Mouse (Mus musculus) cerebellum, adult 2 months (tissue): ENCODE data around the gene Otud7a. TPM values are rescaled to one million over a fixed set of nuclear protein-coding genes. Genes with fewer than 3 reads are reported as not detected.

ENCODE experiments used
- DNase-seq, 2 experiments: peaks; one replicate each; pipeline ENCODE4 v3.0.0; 2021
- H3K27ac ChIP-seq: fragments of 200-500 bp; 2 replicates; pipeline ENCODE4 v1.5.1; 2012; ENCODE audit warnings: low read length, control low read depth, inconsistent platforms; ENCODE audit not compliant: insufficient read depth
- H3K27me3 ChIP-seq: fragments of 200-500 bp; 2 replicates; pipeline ENCODE4 v1.6.1; 2012; ENCODE audit warnings: inconsistent platforms, mild to moderate bottlenecking, low read length, moderate library complexity; ENCODE audit not compliant: control insufficient read depth, insufficient read depth
- H3K4me1 ChIP-seq: fragments of 200-500 bp; 2 replicates; pipeline ENCODE4 v1.6.1; 2011; ENCODE audit warnings: low read length; ENCODE audit not compliant: control insufficient read depth, insufficient read depth
- H3K4me3 ChIP-seq: fragments of 200-500 bp; replicated peaks from 2 replicates; pipeline ENCODE3; 2011; ENCODE audit warnings: mild to moderate bottlenecking, low read depth, low read length, control low read depth; ENCODE audit not compliant: insufficient read depth
- CTCF ChIP-seq: fragments of 200-500 bp; IDR thresholded peaks from 2 replicates; pipeline ENCODE4 v1.5.1; 2011; ENCODE audit warnings: low read depth, mild to moderate bottlenecking, control low read depth, low read length, moderate library complexity, borderline replicate concordance; ENCODE audit not compliant: insufficient read depth
- POLR2A ChIP-seq: fragments of 200-500 bp; IDR thresholded peaks from 2 replicates; pipeline ENCODE4 v1.6.1; 2011; ENCODE audit warnings: low read length, control low read depth, borderline replicate concordance; ENCODE audit not compliant: insufficient read depth
- WGBS: fragments of 180-500 bp; shearing (Covaris S2); methylation state at CpG from one replicate; pipeline ENCODE4 v1.1.7; 2018; 5-methylcytosine and 5-hydroxymethylcytosine counted together
- polyA plus RNA-seq: library from polyadenylated mRNA; depleted of rRNA; stranded (reverse); fragments of >200 nt; gene quantifications from 2 replicates; pipeline ENCODE4 v1.2.3, GENCODE M21; 2012

Otud7a gene
- polyA plus RNA-seq, 1 experiment: 63.6 TPM

DNA sequence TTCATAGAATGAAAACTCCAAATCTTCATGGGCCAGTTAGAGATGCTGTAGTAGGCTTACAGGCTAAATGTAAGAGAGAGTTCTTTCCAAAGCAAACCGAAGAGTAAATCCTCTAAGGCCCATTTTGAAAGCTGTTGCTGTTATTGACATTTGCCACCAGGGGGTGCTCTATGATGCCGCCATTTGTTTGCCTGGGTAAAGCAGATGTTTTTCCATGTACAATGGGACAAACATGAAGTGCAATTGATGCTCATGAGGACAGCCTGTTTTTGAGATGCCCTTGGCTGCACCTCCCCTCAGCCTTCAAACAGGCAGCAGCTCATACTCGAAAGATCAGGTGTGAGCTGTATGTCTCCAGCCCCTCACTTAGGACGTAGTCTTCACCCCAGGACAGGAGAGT, 307.5 kb downstream of the Otud7a start:
- Histone ChIP-seq H3K4me1 (peaks cover 41% of the 10 kb centered on the region), H3K4me3 (no peak overlapping the region), H3K27ac (no peak overlapping the region), H3K27me3 (no peaks in the 10 kb centered on the region)
- 38% methylated on average over 4 of the region's 4 CpGs for WGBS
- DNase-seq: peak; percentile 52 to 62
- no peak for TF ChIP-seq POLR2A
- TF ChIP-seq CTCF: peak; percentile 70

DNA sequence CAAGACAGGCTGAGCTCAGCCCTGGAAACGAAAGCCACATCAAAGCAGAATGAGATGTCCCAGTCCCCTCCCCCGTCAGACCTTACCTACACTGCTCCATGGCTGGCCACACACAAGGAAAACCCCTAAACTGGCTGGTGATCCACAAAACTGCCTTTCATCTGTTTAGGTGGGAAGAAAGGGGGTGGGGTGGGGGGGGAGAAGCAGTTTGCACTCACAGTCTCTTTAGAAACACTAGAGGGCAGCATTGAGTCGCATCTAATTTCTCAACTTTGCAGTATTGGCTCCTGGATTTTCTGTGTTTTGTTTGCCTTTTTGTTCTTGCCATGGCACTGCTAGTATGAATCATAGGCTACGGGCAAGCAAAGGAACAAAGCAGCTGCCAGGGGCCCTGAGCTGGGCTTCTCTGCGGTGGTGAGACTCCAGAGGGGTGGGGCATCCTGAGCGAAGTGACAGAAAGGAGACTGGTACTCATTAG, 308.8 kb downstream of the Otud7a start:
- Histone ChIP-seq H3K27ac (peak overlapping the region; percentile 63), H3K4me1 (peaks cover 37% of the 10 kb centered on the region), H3K27me3 (no peaks in the 10 kb centered on the region), H3K4me3 (no peak overlapping the region)
- 12% methylated on average over 6 of the region's 6 CpGs for WGBS
- TF ChIP-seq CTCF (peak; percentile 64; the same call in 1 of the 2 replicates), POLR2A (no peak)
- peak; percentile 82 to 86 for DNase-seq

DNA sequence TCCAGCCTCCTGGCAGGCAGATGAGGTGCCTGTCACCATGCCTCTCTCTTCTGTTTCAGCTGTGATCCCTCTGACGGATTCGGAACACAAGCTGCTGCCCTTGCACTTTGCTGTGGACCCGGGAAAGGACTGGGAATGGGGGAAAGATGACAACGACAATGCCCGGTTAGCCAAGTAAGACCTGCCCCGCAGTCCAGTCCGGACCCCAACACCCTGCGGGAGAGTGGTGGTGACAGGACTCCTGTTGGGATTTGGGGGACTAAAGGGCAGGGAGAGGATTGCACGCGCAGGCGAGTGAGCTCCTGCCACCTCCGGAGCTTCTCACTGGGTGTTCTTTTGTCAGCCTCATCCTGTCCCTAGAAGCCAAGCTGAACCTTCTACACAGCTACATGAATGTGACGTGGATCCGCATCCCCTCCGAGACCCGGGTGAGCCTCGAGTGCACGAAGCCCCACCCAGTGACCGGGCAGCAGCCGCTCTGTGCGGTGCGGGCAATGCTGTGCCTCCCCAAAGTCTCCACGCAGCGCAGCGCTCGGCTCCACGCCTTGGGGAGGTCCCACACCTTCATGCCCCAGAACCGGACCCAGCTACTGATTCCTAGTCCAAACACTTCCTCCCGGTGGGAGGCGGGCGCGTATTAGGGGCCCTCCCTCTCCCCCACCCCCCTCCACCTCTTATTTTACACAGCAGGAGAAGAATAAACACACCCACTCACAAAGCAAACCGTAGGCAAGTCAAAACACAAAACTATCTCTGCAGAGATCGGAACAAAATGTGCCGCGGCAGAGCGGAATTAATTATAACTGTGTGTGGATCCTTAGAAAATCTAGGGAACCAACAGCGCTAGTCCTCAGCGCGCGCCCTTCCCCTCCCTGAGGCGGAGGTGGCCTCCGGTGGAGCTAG, 310.3 kb downstream of the Otud7a start:
- DNase-seq: peak; percentile 38 to 54
- peak overlapping the region; percentile 63; the same call in 1 of the 2 replicates for H3K27ac ChIP-seq
- H3K4me1 ChIP-seq: peaks cover 37% of the 10 kb centered on the region
- 38% methylated on average over 43 of the region's 43 CpGs for WGBS
- no peaks in the 10 kb centered on the region for H3K27me3 ChIP-seq
- H3K4me3 ChIP-seq: no peak overlapping the region
- no peak for TF ChIP-seq POLR2A
- no peak for TF ChIP-seq CTCF

DNA sequence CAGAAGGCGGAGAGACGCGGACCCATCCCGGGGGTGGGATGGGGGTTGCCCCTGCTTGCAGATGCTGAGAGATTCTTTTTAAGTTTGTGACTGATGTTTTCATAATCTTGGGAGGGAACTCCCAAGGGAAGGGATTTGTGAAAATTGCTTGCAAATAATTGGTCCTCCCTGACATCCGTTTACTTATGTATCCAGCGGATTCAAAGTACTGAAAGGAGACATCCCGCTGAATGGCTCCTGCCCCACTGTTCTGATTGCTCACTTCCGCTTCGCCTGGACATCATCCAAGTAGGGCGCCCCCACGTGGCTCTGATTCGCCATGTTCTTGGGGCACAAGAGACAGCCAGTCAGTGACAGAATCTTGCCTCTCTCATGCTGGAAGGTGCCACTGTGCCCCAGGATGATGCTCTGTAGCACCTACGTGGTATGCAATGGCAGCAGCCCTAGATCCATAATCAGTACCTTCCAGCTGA, 311.0 kb downstream of the Otud7a start:
- peak overlapping the region; percentile 28; the same call in 1 of the 2 replicates for H3K27ac ChIP-seq

DNA sequence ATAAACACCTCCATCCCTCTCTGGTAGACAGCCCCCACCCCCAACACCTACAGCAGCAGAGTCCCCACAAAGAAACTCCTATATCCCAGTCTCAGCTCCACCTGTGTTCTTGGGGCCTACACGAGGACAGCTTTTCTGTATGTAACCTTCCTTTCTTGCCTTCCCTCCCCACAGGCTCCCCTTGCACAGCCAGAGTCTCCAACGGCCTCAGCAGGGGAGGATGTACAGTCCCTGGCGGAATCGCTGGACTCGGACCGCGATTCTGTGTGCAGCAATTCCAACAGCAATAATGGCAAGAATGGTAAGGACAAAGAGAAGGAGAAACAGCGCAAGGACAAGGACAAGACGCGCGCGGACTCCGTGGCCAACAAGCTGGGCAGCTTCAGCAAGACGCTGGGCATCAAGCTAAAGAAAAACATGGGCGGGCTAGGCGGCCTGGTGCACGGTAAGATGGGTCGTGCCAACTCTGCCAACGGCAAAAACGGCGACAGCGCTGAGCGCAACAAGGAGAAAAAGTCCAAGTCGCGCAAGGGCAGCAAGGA, 312.7 kb downstream of the Otud7a start:
- WGBS: 77% methylated on average over 25 of the region's 25 CpGs
- Histone ChIP-seq H3K4me3 (no peak overlapping the region), H3K27ac (no peak overlapping the region), H3K4me1 (peaks cover 35% of the 10 kb centered on the region), H3K27me3 (no peaks in the 10 kb centered on the region)
- peak; percentile 34 to 56 for DNase-seq
- no peak for TF ChIP-seq POLR2A
- TF ChIP-seq CTCF: no peak

More for the DNA sequence above, 311.0 kb downstream of the Otud7a start:
- peak; percentile 78 to 82 for DNase-seq
- 24% methylated on average over 13 of the region's 13 CpGs for WGBS
- no peaks in the 10 kb centered on the region for H3K27me3 ChIP-seq
- H3K4me1 ChIP-seq: peaks cover 37% of the 10 kb centered on the region
- no peak overlapping the region for H3K4me3 ChIP-seq
- TF ChIP-seq CTCF (peak; percentile 57), POLR2A (no peak)

DNA sequence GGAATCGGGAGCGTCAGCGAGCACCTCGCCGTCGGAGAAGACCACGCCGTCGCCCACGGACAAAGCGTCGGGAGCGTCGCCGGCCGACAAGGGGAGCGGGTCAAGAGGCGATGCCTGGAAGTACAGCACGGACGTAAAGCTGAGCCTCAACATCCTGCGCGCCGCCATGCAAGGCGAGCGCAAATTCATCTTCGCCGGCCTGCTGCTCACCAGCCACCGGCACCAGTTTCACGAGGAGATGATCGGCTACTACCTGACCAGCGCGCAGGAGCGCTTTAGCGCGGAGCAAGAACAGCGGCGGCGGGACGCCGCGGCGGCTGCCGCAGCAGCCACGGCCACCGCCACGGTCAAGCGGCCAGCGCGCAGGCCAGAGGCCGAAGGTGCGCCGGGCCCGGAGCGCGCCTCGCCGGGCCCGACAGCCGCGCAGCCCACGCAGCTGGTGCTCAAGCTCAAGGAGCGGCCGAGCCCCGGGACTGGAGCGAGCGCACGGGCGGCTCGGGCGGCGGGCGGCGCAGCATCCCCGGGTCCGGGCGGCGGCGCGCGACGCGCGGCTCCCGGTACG, 313.2 kb downstream of the Otud7a start:
- Histone ChIP-seq H3K27me3 (no peaks in the 10 kb centered on the region), H3K27ac (no peak overlapping the region), H3K4me3 (no peak overlapping the region), H3K4me1 (peaks cover 34% of the 10 kb centered on the region)
- 68% methylated on average over 85 of the region's 85 CpGs for WGBS
- TF ChIP-seq POLR2A (no peak), CTCF (no peak)
- DNase-seq: peak; percentile 27 to 56

DNA sequence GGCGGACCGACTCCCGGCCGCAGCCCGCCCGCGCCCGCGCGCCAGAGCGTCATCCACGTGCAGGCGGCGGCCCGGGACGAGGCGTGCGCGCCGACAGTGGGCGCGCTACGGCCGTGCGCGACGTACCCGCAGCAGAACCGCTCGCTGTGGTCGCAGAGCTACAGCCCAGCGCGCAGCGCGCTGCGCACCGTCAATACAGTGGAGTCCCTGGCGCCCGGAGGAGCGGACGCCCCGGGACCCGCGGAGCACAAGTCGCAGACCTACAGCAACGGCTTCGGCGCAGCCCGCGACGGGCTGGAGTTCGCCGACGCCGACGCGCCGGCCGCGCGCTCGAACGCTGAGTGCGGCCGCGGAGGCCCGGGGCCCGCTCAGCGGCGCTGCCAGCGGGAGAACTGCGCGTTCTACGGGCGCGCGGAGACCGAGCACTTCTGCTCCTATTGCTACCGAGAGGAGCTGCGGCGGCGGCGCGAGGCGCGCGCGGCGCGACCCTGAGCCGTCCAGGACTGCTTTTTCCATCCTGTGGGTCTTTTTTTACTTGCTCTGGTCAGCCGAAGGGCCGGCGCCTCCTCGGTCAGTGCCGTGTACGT, 313.8 kb downstream of the Otud7a start:
- DNase-seq: peak; percentile 35 to 53
- H3K4me1 ChIP-seq: peaks cover 31% of the 10 kb centered on the region
- no peaks in the 10 kb centered on the region for H3K27me3 ChIP-seq
- TF ChIP-seq CTCF: no peak
- 62% methylated on average over 97 of the region's 97 CpGs for WGBS
- H3K4me3 ChIP-seq: no peak overlapping the region
- no peak overlapping the region for H3K27ac ChIP-seq
